Mouse (Mus musculus) T-helper 1 cell (primary cell): Measurements from ENCODE around the gene Focad.

ENCODE experiments used
- in situ Hi-C: fragments of 300-600 bp; cut with MboI, MseI; formaldehyde crosslinking; loops from one replicate; pipeline ENCODE4 v1.15.1; 2025; ENCODE audit warnings: high pct_unique_total_duplicates

Focad gene

DNA sequence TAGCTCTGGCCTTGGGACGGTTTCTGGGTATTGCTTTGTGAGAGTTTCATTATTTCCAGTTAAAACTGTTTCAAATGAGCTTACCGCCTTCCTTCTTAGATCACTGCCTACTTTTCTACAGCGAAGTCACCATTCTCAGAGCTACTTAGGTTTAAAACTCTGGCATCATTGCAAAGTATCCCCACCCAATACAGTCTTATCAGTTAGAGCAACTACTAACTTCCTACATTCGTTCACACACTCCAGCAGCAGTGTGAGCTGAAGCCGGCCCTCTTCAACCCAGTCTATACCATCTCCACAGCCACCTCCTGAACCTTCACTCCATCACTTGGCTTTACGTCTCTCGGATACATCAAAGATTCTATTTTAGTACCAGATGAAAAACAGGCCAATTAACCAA, 346.4 kb downstream of the Focad start:
- in situ Hi-C loops, result no loop called here

DNA sequence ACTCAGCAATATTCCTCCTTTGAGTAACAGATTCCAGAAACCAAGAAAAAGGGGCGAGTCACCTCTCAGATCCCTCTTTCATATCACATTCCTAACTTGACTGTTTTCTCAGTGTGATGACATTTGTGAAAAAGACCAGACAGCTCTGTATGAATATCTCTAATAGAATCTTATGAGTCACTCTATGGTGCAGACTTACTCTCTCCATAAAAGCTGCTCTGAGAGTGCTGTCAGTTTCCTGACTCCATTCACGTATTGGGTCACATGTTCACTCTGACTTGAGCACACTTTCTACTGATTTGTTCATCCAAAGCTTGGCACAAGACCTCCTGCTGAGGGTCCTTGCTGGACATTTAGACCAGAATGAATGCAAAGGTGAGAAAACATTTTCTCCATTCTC, 354.5 kb downstream of the Focad start:
- in situ Hi-C loops, result no loop called here

DNA sequence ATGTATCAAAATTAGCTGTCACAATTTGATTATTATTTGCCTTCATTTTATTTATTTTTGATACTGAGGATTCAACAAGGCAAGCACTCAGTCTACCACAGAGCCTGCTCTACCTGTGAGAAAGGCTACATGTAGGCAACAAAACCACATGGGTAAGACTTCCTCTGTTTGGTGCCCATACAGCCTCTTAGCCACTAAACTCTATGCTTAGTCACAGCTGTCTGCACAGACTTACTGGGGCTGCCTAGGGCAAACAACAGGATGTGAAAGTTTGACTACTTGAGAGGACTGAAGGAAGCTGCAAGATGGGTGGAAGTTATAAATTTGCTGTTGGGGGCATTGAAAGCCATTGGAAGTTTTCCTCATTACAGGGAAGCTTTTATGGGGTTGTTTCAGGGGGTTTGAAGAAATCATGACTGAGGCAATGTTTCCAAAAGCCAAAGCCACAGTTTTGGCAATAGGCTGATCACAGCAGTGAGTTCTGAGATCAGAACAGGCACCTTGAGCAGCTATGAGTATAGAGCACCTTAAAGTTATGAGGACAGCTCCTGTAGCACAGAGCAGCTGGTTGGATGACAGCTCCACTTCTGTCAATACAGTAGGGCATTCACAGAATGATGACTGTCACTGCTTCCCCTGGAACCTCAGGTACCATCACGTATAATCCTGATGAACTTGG, 355.8 kb downstream of the Focad start:
- in situ Hi-C loops, result no loop called here

DNA sequence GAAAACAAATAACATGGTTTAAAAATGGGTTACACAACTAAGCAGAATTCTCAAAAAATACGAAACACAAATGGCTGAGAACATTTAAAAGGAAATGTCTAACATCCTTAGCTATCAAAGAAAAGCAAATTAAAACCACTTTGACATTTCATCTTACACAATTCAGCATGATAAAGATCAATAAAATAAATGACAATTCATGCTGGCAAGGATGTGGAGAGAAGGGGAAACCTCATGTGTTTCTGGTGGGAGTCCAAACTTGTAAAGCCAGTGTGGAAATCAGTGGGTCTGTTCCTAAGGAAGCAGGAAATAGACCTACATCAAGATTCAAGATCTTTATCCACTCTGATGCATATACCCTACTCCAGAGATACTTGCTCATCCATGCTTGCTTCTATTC, 363.7 kb downstream of the Focad start:
- in situ Hi-C loops, result no loop called here

DNA sequence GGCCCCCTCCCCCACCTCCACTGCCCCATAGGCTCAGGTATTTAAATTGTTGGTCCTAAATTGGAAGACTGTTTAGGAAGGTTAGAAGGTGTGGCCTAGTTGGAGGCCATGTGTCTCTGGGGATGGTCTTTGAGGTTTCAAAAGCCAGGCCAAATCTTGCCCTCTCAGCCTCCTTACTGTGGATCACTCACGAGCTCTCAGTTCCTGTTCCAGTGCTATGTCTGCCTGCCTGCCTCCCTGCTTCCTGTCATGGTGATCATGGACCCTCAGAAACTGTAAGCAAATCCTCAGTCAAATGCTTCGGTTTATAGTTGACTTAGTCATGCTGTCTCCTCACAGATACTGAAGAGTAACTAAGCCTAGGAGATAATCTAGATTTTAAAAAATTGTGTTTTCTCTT, 364.2 kb downstream of the Focad start:
- in situ Hi-C loops, result no loop called here
